Mouse (Mus musculus) kidney, adult 2 months (tissue): ENCODE data around the gene Scarf2.

Experiments
- CTCF ChIP-seq: fragments of 200-500 bp; conservative IDR thresholded peaks from 2 replicates; pipeline ENCODE4 v1.5.1; 2011; ENCODE audit warnings: low read depth, mild to moderate bottlenecking, control low read depth, low read length, moderate library complexity, mixed read lengths; ENCODE audit not compliant: insufficient read depth, insufficient read length
- POLR2A ChIP-seq: fragments of 200-500 bp; IDR thresholded peaks from one replicate; pipeline ENCODE4 v1.6.1; 2011; ENCODE audit warnings: low read depth, low read length, control low read depth

DNA sequence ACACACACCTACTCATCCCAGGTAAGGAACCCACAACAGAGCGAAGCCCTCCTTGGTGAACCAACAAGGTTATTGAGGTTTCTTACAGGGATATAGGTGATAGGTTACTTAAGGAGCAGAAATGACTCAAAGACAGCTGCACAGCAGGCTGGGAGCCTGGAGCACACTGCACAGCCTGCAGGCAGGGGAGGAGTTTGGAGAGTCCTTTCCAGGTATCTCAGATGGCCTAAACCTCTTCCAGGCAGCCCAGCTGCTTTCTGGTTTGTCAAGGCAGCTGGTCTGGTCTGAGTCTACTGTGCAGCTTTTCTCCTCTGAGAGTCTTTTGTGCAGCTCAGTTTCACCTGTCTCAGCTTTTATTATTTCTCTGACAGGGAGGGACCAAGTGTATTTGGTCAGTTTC lies 39.3 kb upstream of the Scarf2 start:
- TF ChIP-seq CTCF (no peak), POLR2A (no peak)
